Mouse (Mus musculus): ENCODE measurements around the gene Slc13a5. TPM values are rescaled to one million over a fixed set of nuclear protein-coding genes. Genes with fewer than 3 reads are reported as not detected.

The Slc13a5 gene
- total RNA-seq, 2 experiments from 2014 or later, result 0.15 to 1.4 TPM

DNA sequence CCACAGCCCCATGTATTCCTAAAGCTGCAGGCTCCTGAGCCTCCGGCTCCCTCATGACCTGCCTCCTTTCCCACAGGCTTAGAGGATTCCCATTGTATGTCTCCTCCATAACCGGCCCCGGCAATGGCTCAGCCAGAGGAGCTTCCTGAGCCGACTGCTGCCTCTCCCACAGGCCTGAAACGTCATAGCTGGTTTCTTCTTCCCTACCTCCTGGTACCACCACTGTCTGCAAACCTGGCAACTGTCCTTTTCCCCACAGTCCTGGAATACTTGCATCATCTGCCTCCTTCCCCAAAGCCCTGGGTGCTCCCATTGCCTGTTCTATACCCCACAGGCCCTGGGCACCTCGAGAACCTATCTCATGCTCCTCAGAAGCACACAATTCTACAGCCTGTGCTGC is 61.8 kb downstream of the Slc13a5 start:
- DNase-seq, result no peak

DNA sequence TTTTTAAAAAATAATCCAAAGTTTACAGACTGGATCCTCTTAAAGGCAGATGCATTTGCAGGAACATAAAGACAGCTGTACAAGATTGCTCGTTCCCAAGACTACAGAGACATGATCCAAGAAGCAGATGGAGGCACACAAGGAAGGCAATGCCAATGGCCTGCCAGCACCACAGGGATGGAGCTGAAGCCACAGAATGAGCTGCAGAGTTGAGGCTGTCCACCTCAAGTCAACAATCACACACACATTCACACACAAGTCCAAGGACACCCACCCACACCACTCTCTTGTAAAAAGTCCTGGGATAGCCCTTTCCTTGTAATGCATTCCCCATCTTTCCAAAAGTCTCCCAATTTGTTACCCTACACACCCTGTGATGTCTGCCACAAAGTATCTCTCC is 63.6 kb downstream of the Slc13a5 start:
- DNase-seq, result no peak

DNA sequence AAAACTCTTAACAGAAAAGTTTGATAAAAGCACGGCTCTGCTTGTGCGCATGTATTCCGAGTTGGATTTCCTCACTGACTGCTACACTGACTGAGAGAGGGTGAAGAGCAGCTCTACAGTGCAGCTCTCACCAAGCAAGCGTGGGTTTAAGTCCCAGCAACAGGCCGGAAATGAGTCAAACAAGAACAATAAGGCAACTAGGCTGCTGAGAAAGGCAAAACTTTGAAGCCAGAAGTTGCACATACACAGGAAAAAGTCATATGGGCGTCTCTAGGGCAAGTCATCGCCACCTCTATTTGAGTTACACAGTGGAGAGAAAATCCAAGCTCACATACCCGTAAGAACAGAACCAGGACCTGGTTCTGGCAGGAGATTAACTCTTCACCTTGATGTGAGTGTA is 70.5 kb downstream of the Slc13a5 start:
- DNase-seq, result no peak

DNA sequence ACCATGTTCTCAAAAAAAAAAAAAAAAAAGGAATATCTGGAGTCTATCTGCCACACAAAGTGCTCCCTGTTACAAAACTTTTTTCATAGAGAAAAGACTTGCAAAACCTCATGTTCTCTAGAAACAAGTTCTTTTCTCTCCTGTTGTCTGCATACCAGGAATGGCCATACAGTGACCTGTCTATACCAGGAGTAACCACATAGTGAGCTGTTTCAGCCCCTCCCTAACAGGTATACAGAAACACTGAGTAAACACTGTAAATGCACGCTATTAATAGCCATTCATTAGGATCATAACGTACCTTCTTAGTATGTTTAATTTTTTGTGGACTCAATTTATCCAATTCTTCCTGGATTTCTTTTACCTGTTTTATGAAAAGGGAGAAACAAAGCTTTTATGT is 72.8 kb downstream of the Slc13a5 start:
- no peak for DNase-seq

Other genes with a start within 250 kb of the Slc13a5 start
- under 1 TPM; 0.27 to 0.33 TPM for gene Aipl1, start 229.7 kb downstream of the Slc13a5 start, total RNA-seq (2021)
- gene Pimreg, start 225.2 kb downstream of the Slc13a5 start, total RNA-seq (2021), result 10 to 100 TPM; 14.1 to 23.8 TPM
- 1 to 10 TPM; 1.4 to 1.5 TPM for gene Pitpnm3, start 131.4 kb downstream of the Slc13a5 start, total RNA-seq (2021)
- gene Gm43951, start 60.4 kb downstream of the Slc13a5 start, total RNA-seq (2021), result 1 to 10 TPM in 1 of 2 experiments, under 1 TPM in 1; 0.57 to 1.2 TPM
- gene 4933427D14Rik, start 59.8 kb downstream of the Slc13a5 start, total RNA-seq (2021), result 10 to 100 TPM in 1 of 2 experiments, 1 to 10 TPM in 1; 6.1 to 10.9 TPM
- gene Txndc17, start 59.7 kb downstream of the Slc13a5 start, total RNA-seq (2021), result 10 to 100 TPM; 61.5 to 64.0 TPM
- 10 to 100 TPM; 12.3 to 14.4 TPM for gene Med31, start 51.6 kb downstream of the Slc13a5 start, total RNA-seq (2021)
- 10 to 100 TPM; 13.3 to 16.8 TPM for gene Xaf1, start 34.4 kb upstream of the Slc13a5 start, total RNA-seq (2021)
- gene Fbxo39, start 47.2 kb upstream of the Slc13a5 start, total RNA-seq (2021), result not detected
- gene Tekt1, start 95.2 kb upstream of the Slc13a5 start, total RNA-seq (2021), result under 1 TPM in 1 of 2 experiments, not detected in 1; 0.21 TPM
- gene Smtnl2, start 144.5 kb upstream of the Slc13a5 start, total RNA-seq (2021), result 10 to 100 TPM in 1 of 2 experiments, 1 to 10 TPM in 1; 6.6 to 14.7 TPM
- gene Ggt6, start 168.3 kb upstream of the Slc13a5 start, total RNA-seq (2021), result 1 to 10 TPM; 2.7 to 3.5 TPM
- gene Mybbp1a, start 174.1 kb upstream of the Slc13a5 start, total RNA-seq (2021), result 10 to 100 TPM; 77.5 to 84.6 TPM
- 10 to 100 TPM; 11.6 to 11.7 TPM for gene Spns2, start 222.7 kb upstream of the Slc13a5 start, total RNA-seq (2021)